Mouse (Mus musculus): ENCODE data around the gene Acap2.

DNA sequence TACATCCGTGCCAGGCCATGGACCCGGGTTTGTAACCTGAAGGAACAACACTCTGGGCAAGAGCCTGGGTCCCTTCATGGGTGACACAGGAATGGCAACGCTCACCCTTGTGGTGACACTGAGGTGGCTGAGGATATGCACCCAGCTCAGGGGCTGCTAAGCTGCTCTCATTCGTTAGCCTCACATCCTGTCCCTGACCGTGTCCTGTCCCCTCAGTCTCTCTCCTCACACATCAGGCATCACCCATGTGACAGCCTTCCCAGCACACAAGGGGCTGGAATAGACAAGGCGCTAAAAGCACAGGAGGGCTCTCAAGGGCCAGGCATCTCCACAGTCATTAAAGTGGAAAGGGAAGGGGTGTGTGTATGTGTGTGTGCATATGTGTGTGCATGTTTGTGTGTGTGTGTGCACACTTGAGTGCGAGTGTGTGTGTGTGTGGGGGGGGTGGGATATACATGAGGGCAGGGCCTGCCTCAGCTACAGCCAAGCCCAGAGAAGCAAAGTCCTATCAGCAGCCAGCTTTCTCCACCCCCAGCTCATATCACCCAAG is 148.8 kb downstream of the Acap2 start:
- TF ChIP-seq CTCF (IDR thresholded peaks at IDR 0.05; ENCODE audit: low read depth) (0 out of 2 replicates have a peak, but pooled peaks have one; percentile 10), EP300 (IDR thresholded peaks at IDR 0.05; ENCODE audit: low read depth) (no peak)
